Mouse (Mus musculus): ENCODE data around the gene Vmn1r219. TPM values are rescaled to one million over a fixed set of nuclear protein-coding genes. Genes with fewer than 3 reads are reported as not detected.
"Not testable (repeated sequence)": the region's sequence is repeated elsewhere in the genome, so short reads cannot be mapped to it uniquely, and the experiment has no call there.

Vmn1r219 gene
- not detected for total RNA-seq (2021)
- long read RNA-seq, experiment 1: 0 reads
- long read RNA-seq, experiment 2: 0 reads

GRCm38 (mm10) chr13:23159012-23159411 lies at the start of gene Vmn1r219:
TSS of gene Vmn1r219 (plus strand) at chr13:23159312.
- Histone ChIP-seq H3K4me3 (no peak within 1 kb of the TSS), H3K27ac (no peak within 1 kb of the TSS)
- DNase-seq: no peak
- no peak for TF ChIP-seq CTCF (IDR thresholded peaks at IDR 0.05)
- intact Hi-C loops (cut with DNase I): no loop called here

- intact Hi-C loops (cut with DNase I); H3K27ac ChIP-seq; DNase-seq; H3K4me3 ChIP-seq: not testable (repeated sequence)
Measured at GRCm38 (mm10) chr13:23118126-23118525, 41.0 kb upstream of the Vmn1r219 start, which contains the start of gene Vmn1r217. TSS of gene Vmn1r217 (minus strand) at chr13:23118226.

GRCm38 (mm10) chr13:23120611-23121010 lies 38.5 kb upstream of the Vmn1r219 start:
- H3K27ac ChIP-seq: no peak overlapping the region
- no peak for TF ChIP-seq CTCF (IDR thresholded peaks at IDR 0.05)
- intact Hi-C loops (cut with DNase I): no loop called here
- no peak overlapping the region for H3K4me3 ChIP-seq
- no peak for DNase-seq

GRCm38 (mm10) chr13:23133099-23133498 lies 26.0 kb upstream of the Vmn1r219 start, which contains the start of gene Vmn1r218:
TSS of gene Vmn1r218 (plus strand) at chr13:23133155.
- H3K4me3 ChIP-seq: no peak within 1 kb of the TSS
- no peak for TF ChIP-seq CTCF (IDR thresholded peaks at IDR 0.05)
- no peak for DNase-seq
- no peak within 1 kb of the TSS for H3K27ac ChIP-seq
- intact Hi-C loops (cut with DNase I): no loop called here

GRCm38 (mm10) chr13:23133501-23133900 lies 25.6 kb upstream of the Vmn1r219 start:
- no peak for TF ChIP-seq CTCF (IDR thresholded peaks at IDR 0.05)
- intact Hi-C loops (cut with DNase I): no loop called here
- no peak for DNase-seq

GRCm38 (mm10) chr13:23138880-23139279 lies 20.2 kb upstream of the Vmn1r219 start:
- DNase-seq: no peak
- TF ChIP-seq CTCF (IDR thresholded peaks at IDR 0.05): no peak
- H3K27ac ChIP-seq: no peak overlapping the region
- H3K4me3 ChIP-seq: no peak overlapping the region
- intact Hi-C loops (cut with DNase I): no loop called here

More at GRCm38 (mm10) chr13:23133501-23133900, 25.6 kb upstream of the Vmn1r219 start:
- Histone ChIP-seq H3K4me3 (no peak overlapping the region), H3K27ac (no peak overlapping the region)

- DNase-seq: no peak
- Histone ChIP-seq H3K27ac (no peak overlapping the region), H3K4me3 (no peak overlapping the region)
- intact Hi-C loops (cut with DNase I): no loop called here
- TF ChIP-seq CTCF (IDR thresholded peaks at IDR 0.05): no peak
Measured at GRCm38 (mm10) chr13:23157848-23158247, 1.3 kb upstream of the Vmn1r219 start.

GRCm38 (mm10) chr13:23166471-23166870 lies 7.4 kb downstream of the Vmn1r219 start:
- DNase-seq: not testable (repeated sequence)

GRCm38 (mm10) chr13:23187875-23188274 lies 28.8 kb downstream of the Vmn1r219 start, which contains the start of gene Vmn1r220:
TSS of gene Vmn1r220 (minus strand) at chr13:23187975.
- no peak for DNase-seq
- H3K4me3 ChIP-seq: no peak within 1 kb of the TSS
- TF ChIP-seq CTCF (IDR thresholded peaks at IDR 0.05): no peak
- intact Hi-C loops (cut with DNase I): no loop called here
- no peak within 1 kb of the TSS for H3K27ac ChIP-seq

More at GRCm38 (mm10) chr13:23166471-23166870, 7.4 kb downstream of the Vmn1r219 start:
- H3K4me3 ChIP-seq; intact Hi-C loops (cut with DNase I); H3K27ac ChIP-seq: not testable (repeated sequence)

GRCm38 (mm10) chr13:23203885-23204284 lies 44.8 kb downstream of the Vmn1r219 start:
- H3K4me3 ChIP-seq; H3K27ac ChIP-seq; intact Hi-C loops (cut with DNase I); DNase-seq: not testable (repeated sequence)

- H3K4me3 ChIP-seq; DNase-seq; H3K27ac ChIP-seq; intact Hi-C loops (cut with DNase I): not testable (repeated sequence)
Measured at GRCm38 (mm10) chr13:23213827-23214226, 54.7 kb downstream of the Vmn1r219 start, which contains the start of gene Vmn1r221. TSS of gene Vmn1r221 (plus strand) at chr13:23214127.

Other genes with a start within 250 kb of the Vmn1r219 start
- gene Vmn1r213, start 151.7 kb upstream of the Vmn1r219 start, total RNA-seq (2021): not detected
- not detected for gene Vmn1r214, start 128.9 kb upstream of the Vmn1r219 start, total RNA-seq (2021)
- gene Vmn1r215, start 91.3 kb upstream of the Vmn1r219 start, total RNA-seq (2021): not detected
- not detected for gene Vmn1r217, start 41.1 kb upstream of the Vmn1r219 start, total RNA-seq (2021)
- gene Vmn1r218, start 26.2 kb upstream of the Vmn1r219 start, total RNA-seq (2021): not detected
- gene Vmn1r220, start 28.7 kb downstream of the Vmn1r219 start, total RNA-seq (2021): not detected
- not detected for gene Vmn1r221, start 54.8 kb downstream of the Vmn1r219 start, total RNA-seq (2021)
- gene Vmn1r222, start 76.6 kb downstream of the Vmn1r219 start, total RNA-seq (2021): not detected
- not detected for gene Vmn1r223, start 87.8 kb downstream of the Vmn1r219 start, total RNA-seq (2021)
- 10 to 100 TPM in 1 of 2 experiments, 1 to 10 TPM in 1; 8.9 to 12.7 TPM for gene Zfp322a, start 209.9 kb downstream of the Vmn1r219 start, total RNA-seq (2021)